Mouse (Mus musculus) stomach, embryonic 16.5 days (tissue): ENCODE data around the gene Trarg1. TPM values are rescaled to one million over a fixed set of nuclear protein-coding genes. Genes with fewer than 3 reads are reported as not detected.

ENCODE experiments used
- ATAC-seq: fragments of 200-750 bp; cut with Nextera tagmentation; 2 replicates; pipeline ENCODE4 v1.8.0; 2017; ENCODE audit warnings: moderate number of reproducible peaks, moderate TSS enrichment; ENCODE audit not compliant: insufficient read depth, low FRiP score
- H3K27ac ChIP-seq: fragments of 300-500 bp; sonication (generic); 2 replicates; pipeline ENCODE4 v1.5.1; 2014; ENCODE audit warnings: low read length
- H3K27me3 ChIP-seq: fragments of 300-500 bp; sonication (generic); 2 replicates; pipeline ENCODE4 v1.6.1; 2014; ENCODE audit warnings: low read length, control low read depth, mixed read lengths; ENCODE audit not compliant: control insufficient read depth, insufficient read depth
- H3K36me3 ChIP-seq: fragments of 300-500 bp; sonication (generic); 2 replicates; pipeline ENCODE4 v1.6.1; 2014; ENCODE audit warnings: low read length; ENCODE audit not compliant: control insufficient read depth, insufficient read depth
- H3K4me1 ChIP-seq: fragments of 300-500 bp; sonication (generic); 2 replicates; pipeline ENCODE4 v1.6.1; 2014; ENCODE audit warnings: low read length, control low read depth, mixed read lengths; ENCODE audit not compliant: control insufficient read depth, insufficient read depth
- H3K4me2 ChIP-seq: fragments of 300-500 bp; sonication (generic); 2 replicates; pipeline ENCODE4 v1.6.1; 2014; ENCODE audit warnings: low read depth, low read length, mixed read lengths
- H3K4me3 ChIP-seq: fragments of 300-500 bp; sonication (generic); replicated peaks from 2 replicates; pipeline ENCODE4 v1.5.1; 2014; ENCODE audit warnings: mild to moderate bottlenecking, low read length
- H3K9ac ChIP-seq: fragments of 300-500 bp; sonication (generic); 2 replicates; pipeline ENCODE4 v1.6.1; 2014; ENCODE audit warnings: low read length
- H3K9me3 ChIP-seq: fragments of 300-500 bp; sonication (generic); replicated peaks from 2 replicates; pipeline ENCODE4 v1.6.1; 2016; ENCODE audit warnings: low read length, control low read depth; ENCODE audit not compliant: control insufficient read depth
- WGBS: fragments of 180-500 bp; shearing (Covaris S2); extraction: QIAGEN DNeasy Blood & Tissue Kit; methylation state at CpG from one replicate; pipeline ENCODE4 v1.1.7; 2014; 5-methylcytosine and 5-hydroxymethylcytosine counted together
- polyA plus RNA-seq: library from polyadenylated mRNA; unstranded; fragments of >200 nt; fragmentation: Nextera tagmentation; extraction: Ambion mirVana; gene quantifications from 2 replicates; pipeline ENCODE4 v1.2.1, GENCODE M21; 2015

Gene Trarg1
- polyA plus RNA-seq, 1 experiment from 2014 or later: 0.75 TPM

DNA sequence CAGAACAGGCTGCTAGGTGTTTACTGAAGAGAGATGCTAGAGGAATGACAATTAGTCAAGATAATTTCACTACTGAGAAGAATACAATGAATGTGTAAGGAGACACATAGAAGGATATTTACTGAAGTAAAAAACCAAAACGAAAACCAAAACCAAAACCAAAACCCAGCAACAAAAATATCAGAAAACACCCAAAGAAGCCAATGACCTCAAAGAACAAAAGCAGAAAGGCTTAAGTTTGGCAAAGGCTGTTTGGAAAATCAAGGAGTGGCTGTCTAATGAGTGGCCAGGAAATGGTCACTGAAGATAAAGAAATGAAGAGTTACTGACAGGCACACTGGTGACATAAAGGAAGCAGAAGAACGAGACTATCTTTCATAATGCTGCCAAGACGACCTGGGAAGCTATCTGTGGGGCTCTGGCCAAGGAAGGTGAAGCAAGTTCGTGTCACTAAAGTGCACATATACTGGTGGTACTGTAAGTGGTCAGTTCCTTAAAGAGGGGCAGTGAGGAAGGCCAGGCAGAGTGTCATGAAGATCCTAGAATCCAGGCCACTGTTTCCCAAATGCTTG is 56.2 kb downstream of the Trarg1 start:
- no peak for ATAC-seq
- 68% methylated on average over 4 of the region's 4 CpGs for WGBS
- no peak overlapping the region for H3K4me3 ChIP-seq
- no peak overlapping the region for H3K4me2 ChIP-seq
- no peak overlapping the region for H3K27ac ChIP-seq
- no peaks in the 10 kb centered on the region for H3K9me3 ChIP-seq
- H3K9ac ChIP-seq: no peak overlapping the region
- peaks cover 13% of the 10 kb centered on the region for H3K36me3 ChIP-seq
- H3K4me1 ChIP-seq: no peaks in the 10 kb centered on the region
- no peaks in the 10 kb centered on the region for H3K27me3 ChIP-seq

DNA sequence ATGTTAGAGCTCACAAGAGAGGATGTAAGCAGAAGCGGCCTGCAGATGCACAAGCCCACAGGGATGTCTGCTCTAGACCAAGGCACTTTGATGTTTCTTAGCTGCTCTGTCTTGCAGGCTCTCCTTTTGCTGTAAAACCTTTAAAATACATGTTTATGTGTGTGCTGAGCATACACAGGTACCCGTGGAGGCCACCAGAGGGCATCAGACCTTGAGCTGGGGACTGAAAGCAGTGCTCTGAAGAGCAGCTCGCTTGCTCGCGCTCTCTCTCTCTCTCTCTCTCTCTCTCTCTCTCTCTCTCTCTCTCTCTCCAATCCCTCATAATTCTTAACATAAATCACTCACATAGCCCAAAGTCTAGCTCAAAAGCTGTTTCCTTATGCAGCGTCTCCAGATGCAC is 59.5 kb downstream of the Trarg1 start:
- Histone ChIP-seq H3K9ac (no peak overlapping the region), H3K27me3 (no peaks in the 10 kb centered on the region), H3K27ac (no peak overlapping the region), H3K4me3 (no peak overlapping the region), H3K9me3 (no peaks in the 10 kb centered on the region), H3K4me2 (no peak overlapping the region), H3K36me3 (peaks cover 15% of the 10 kb centered on the region; the same call in 1 of the 2 replicates), H3K4me1 (no peaks in the 10 kb centered on the region)
- ATAC-seq: no peak
- WGBS: 77% methylated on average over 6 of the region's 6 CpGs

DNA sequence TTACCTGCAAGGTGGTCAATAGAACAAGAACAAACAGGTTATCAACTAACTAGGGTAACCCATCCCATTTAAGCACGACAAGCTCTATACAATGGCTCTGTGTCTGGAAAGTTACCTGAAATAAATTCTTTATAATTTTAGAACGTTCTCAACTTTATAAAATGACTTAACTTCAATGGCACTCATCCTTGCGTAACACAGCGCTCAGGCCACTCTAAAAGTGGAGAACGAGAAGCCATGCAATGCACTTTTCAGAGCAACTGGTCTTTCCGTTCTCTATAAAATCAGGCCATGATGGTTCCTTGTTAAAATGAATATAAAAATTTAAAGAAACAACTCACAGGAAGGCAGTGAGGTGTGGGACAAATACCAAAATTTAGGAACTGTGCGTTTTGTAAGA is 62.9 kb downstream of the Trarg1 start:
- peaks cover 27% of the 10 kb centered on the region for H3K36me3 ChIP-seq
- no peak overlapping the region for H3K4me2 ChIP-seq
- H3K4me3 ChIP-seq: no peak overlapping the region
- 95% methylated on average over 7 of the region's 7 CpGs for WGBS
- ATAC-seq: no peak
- H3K4me1 ChIP-seq: no peaks in the 10 kb centered on the region
- H3K27me3 ChIP-seq: no peaks in the 10 kb centered on the region
- H3K9me3 ChIP-seq: no peaks in the 10 kb centered on the region
- H3K27ac ChIP-seq: no peak overlapping the region
- no peak overlapping the region for H3K9ac ChIP-seq

DNA sequence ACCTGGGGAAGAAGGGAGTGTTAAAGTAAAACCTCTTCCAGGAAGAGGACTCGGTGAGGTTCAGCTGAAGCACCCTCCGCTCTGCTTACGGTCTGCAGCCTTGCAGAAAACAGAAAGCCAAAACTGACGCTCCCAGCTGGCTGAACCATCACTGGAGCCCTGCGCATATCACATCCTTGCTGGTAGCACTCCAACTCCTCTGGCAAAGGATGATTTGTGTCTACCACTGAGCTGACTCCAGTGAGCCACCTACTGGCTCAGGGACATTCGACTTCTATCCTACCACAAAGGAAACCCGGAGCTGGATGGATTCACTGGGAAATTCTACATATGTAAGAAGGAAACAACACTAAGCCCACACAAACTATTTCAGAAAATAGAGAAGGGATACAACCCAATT is 64.9 kb downstream of the Trarg1 start:
- ATAC-seq: no peak
- H3K27me3 ChIP-seq: no peaks in the 10 kb centered on the region
- no peaks in the 10 kb centered on the region for H3K4me1 ChIP-seq
- H3K36me3 ChIP-seq: peaks cover 37% of the 10 kb centered on the region
- no peak overlapping the region for H3K27ac ChIP-seq
- no peak overlapping the region for H3K9ac ChIP-seq
- H3K4me3 ChIP-seq: no peak overlapping the region
- no peak overlapping the region for H3K4me2 ChIP-seq
- 68% methylated on average over 7 of the region's 7 CpGs for WGBS
- H3K9me3 ChIP-seq: no peaks in the 10 kb centered on the region

DNA sequence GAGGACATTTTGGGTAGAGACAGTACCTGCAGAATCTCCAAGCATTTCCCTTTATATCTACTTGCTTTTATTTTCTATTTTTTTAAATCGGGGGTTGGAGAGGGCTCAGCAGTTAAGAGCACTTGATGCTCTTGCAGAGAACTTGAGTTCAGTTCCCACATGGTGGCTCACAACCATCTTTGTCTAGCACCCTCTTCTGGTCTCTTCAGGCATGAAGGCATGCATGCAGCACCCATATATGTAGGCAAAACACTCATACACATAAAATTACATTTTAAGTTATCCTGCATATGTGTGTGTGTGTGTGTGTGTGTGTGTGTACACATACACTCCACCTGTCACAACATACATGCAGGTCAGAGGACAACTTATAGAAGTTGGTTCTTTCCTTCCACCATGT is 66.3 kb downstream of the Trarg1 start:
- Histone ChIP-seq H3K9me3 (no peaks in the 10 kb centered on the region), H3K27me3 (no peaks in the 10 kb centered on the region), H3K9ac (no peak overlapping the region), H3K4me3 (no peak overlapping the region), H3K4me1 (no peaks in the 10 kb centered on the region), H3K36me3 (peaks cover 37% of the 10 kb centered on the region), H3K27ac (no peak overlapping the region), H3K4me2 (no peak overlapping the region)
- WGBS: 92% methylated on average over 1 of the region's 1 CpGs
- no peak for ATAC-seq

Other genes with a start within 250 kb of the Trarg1 start
- gene Abr, start 57.5 kb upstream of the Trarg1 start, polyA plus RNA-seq: 27.1 and 28.8 TPM in 2 replicates
- gene Bhlha9, start 7.3 kb upstream of the Trarg1 start, polyA plus RNA-seq: not detected in 2 replicates
- 26.4 and 30.0 TPM in 2 replicates for gene Gosr1, start 83.8 kb downstream of the Trarg1 start, polyA plus RNA-seq
- gene Cpd, start 167.2 kb downstream of the Trarg1 start, polyA plus RNA-seq: 10.2 and 10.5 TPM in 2 replicates
- gene Tmigd1, start 222.4 kb downstream of the Trarg1 start, polyA plus RNA-seq: 0.36 and 0.37 TPM in 2 replicates
- gene Blmh, start 245.0 kb downstream of the Trarg1 start, polyA plus RNA-seq: 124 and 133 TPM in 2 replicates